Mouse (Mus musculus) small intestine, adult 2 months (tissue): Measurements from ENCODE around the gene Vps37d.

ENCODE experiments used
- CTCF ChIP-seq: fragments of 200-500 bp; IDR thresholded peaks from 2 replicates; pipeline ENCODE4 v1.5.1; 2012; ENCODE audit warnings: low read depth, mild to moderate bottlenecking, control low read depth, inconsistent platforms, low read length, moderate library complexity, mixed read lengths; ENCODE audit not compliant: insufficient replicate concordance, insufficient read length; ENCODE audit errors: extremely low read depth
- POLR2A ChIP-seq: fragments of 200-500 bp; IDR thresholded peaks from 2 replicates; pipeline ENCODE4 v1.6.1; 2012; ENCODE audit warnings: low read depth, mild to moderate bottlenecking, control low read depth, inconsistent platforms, low read length, moderate library complexity

- TF ChIP-seq POLR2A (no peak), CTCF (peak; percentile 41; the same call in 1 of the 2 replicates)
Measured at GRCm38 (mm10) chr5:135034593-135034992, 43.5 kb downstream of the Vps37d start.
